Mouse (Mus musculus) embryonic facial prominence, embryonic 15.5 days (tissue): ENCODE measurements at regions not wholly inside any gene's neighbourhood (a gene's known extent, or its start where the extent isn't known, plus 50 kb on each side); places are given as distances from the start of the nearest gene placed in this dataset.

ENCODE experiments used
- ATAC-seq: fragments of 200-750 bp; cut with Nextera tagmentation; 2 replicates; pipeline ENCODE4 v1.8.0; 2017; ENCODE audit warnings: low read depth, moderate TSS enrichment; ENCODE audit not compliant: insufficient number of reproducible peaks, low FRiP score, low TSS enrichment
- H3K27ac ChIP-seq: fragments of 300-500 bp; sonication (generic); replicated peaks from 2 replicates; pipeline ENCODE4 v1.5.1; 2015; ENCODE audit warnings: mild to moderate bottlenecking, inconsistent platforms
- H3K27me3 ChIP-seq: fragments of 300-500 bp; sonication (generic); 2 replicates; pipeline ENCODE4 v1.6.1; 2015; ENCODE audit warnings: inconsistent platforms
- H3K36me3 ChIP-seq: fragments of 300-500 bp; sonication (generic); 2 replicates; pipeline ENCODE4 v1.6.1; 2015; ENCODE audit warnings: mild to moderate bottlenecking, inconsistent platforms
- H3K4me1 ChIP-seq: fragments of 300-500 bp; sonication (generic); 2 replicates; pipeline ENCODE4 v1.6.1; 2015; ENCODE audit warnings: inconsistent platforms
- H3K4me2 ChIP-seq: fragments of 300-500 bp; sonication (generic); replicated peaks from 2 replicates; pipeline ENCODE4 v1.6.1; 2015; ENCODE audit warnings: mild to moderate bottlenecking, inconsistent platforms
- H3K4me3 ChIP-seq: fragments of 300-500 bp; sonication (generic); replicated peaks from 2 replicates; pipeline ENCODE4 v1.5.1; 2015; ENCODE audit warnings: mild to moderate bottlenecking, inconsistent platforms
- H3K9ac ChIP-seq: fragments of 300-500 bp; sonication (generic); 2 replicates; pipeline ENCODE4 v1.6.1; 2015; ENCODE audit warnings: inconsistent platforms
- H3K9me3 ChIP-seq: fragments of 300-500 bp; sonication (generic); replicated peaks from 2 replicates; pipeline ENCODE4 v1.6.1; 2016; ENCODE audit warnings: inconsistent platforms
- WGBS: fragments of 180-500 bp; shearing (Covaris S2); methylation state at CpG from one replicate; pipeline ENCODE4 v1.1.7; 2015; 5-methylcytosine and 5-hydroxymethylcytosine counted together

GRCm38 (mm10) chr11:8224366-8224765, 440.0 kb downstream of the Tns3 start:
- Histone ChIP-seq H3K27me3 (no peaks in the 10 kb centered on the region), H3K9me3 (no peaks in the 10 kb centered on the region), H3K9ac (no peak overlapping the region), H3K4me2 (no peak overlapping the region), H3K36me3 (no peaks in the 10 kb centered on the region), H3K27ac (no peak overlapping the region), H3K4me1 (peaks cover 22% of the 10 kb centered on the region; the same call in 1 of the 2 replicates), H3K4me3 (no peak overlapping the region)
- 88% methylated on average over 1 of the region's 1 CpGs for WGBS
- ATAC-seq: no peak

- no peak overlapping the region for H3K4me3 ChIP-seq
- ATAC-seq: no peak
- no peak overlapping the region for H3K9ac ChIP-seq
- H3K4me2 ChIP-seq: no peak overlapping the region
- H3K27ac ChIP-seq: no peak overlapping the region
- no peaks in the 10 kb centered on the region for H3K9me3 ChIP-seq
- peaks cover 16% of the 10 kb centered on the region; the same call in 1 of the 2 replicates for H3K4me1 ChIP-seq
- no peaks in the 10 kb centered on the region for H3K27me3 ChIP-seq
- H3K36me3 ChIP-seq: no peaks in the 10 kb centered on the region
- WGBS: 39% methylated on average over 3 of the region's 3 CpGs
Observed at GRCm38 (mm10) chr11:8220618-8221017, 443.7 kb downstream of the Tns3 start.

GRCm38 (mm10) chr11:8219911-8220310, 444.4 kb downstream of the Tns3 start:
- Histone ChIP-seq H3K4me1 (peaks cover 18% of the 10 kb centered on the region; the same call in 1 of the 2 replicates), H3K36me3 (no peaks in the 10 kb centered on the region), H3K4me3 (no peak overlapping the region), H3K9me3 (no peaks in the 10 kb centered on the region), H3K27ac (no peak overlapping the region), H3K9ac (no peak overlapping the region), H3K4me2 (no peak overlapping the region), H3K27me3 (no peaks in the 10 kb centered on the region)
- WGBS: 71% methylated on average over 6 of the region's 6 CpGs
- no peak for ATAC-seq

GRCm38 (mm10) chr11:8215634-8216033, 448.7 kb downstream of the Tns3 start:
- no peaks in the 10 kb centered on the region for H3K36me3 ChIP-seq
- no peaks in the 10 kb centered on the region for H3K9me3 ChIP-seq
- 48% methylated on average over 7 of the region's 7 CpGs for WGBS
- no peak overlapping the region for H3K27ac ChIP-seq
- no peak overlapping the region for H3K4me3 ChIP-seq
- no peak overlapping the region for H3K4me2 ChIP-seq
- no peak for ATAC-seq
- H3K9ac ChIP-seq: no peak overlapping the region
- peaks cover 8% of the 10 kb centered on the region; the same call in 1 of the 2 replicates for H3K4me1 ChIP-seq
- H3K27me3 ChIP-seq: no peaks in the 10 kb centered on the region

GRCm38 (mm10) chr11:8214305-8214903, 449.9 kb downstream of the Tns3 start:
- no peak for ATAC-seq
- Histone ChIP-seq H3K9me3 (no peaks in the 10 kb centered on the region), H3K36me3 (no peaks in the 10 kb centered on the region), H3K4me2 (no peak overlapping the region), H3K9ac (no peak overlapping the region), H3K27ac (no peak overlapping the region), H3K4me1 (0 out of 2 replicates have a peak, but pooled peaks cover 3% of the 10 kb centered on the region), H3K4me3 (no peak overlapping the region), H3K27me3 (no peaks in the 10 kb centered on the region)
- 54% methylated on average over 2 of the region's 2 CpGs for WGBS

GRCm38 (mm10) chr11:8213130-8213529, 451.2 kb downstream of the Tns3 start:
- Histone ChIP-seq H3K27ac (no peak overlapping the region), H3K4me2 (no peak overlapping the region), H3K9me3 (no peaks in the 10 kb centered on the region), H3K4me1 (0 out of 2 replicates have a peak, but pooled peaks cover 3% of the 10 kb centered on the region), H3K9ac (no peak overlapping the region), H3K27me3 (no peaks in the 10 kb centered on the region), H3K36me3 (no peaks in the 10 kb centered on the region), H3K4me3 (no peak overlapping the region)
- no peak for ATAC-seq
- 88% methylated on average over 3 of the region's 3 CpGs for WGBS

GRCm38 (mm10) chr11:8212714-8213113, 451.6 kb downstream of the Tns3 start:
- no peak for ATAC-seq
- no peak overlapping the region for H3K27ac ChIP-seq
- no peaks in the 10 kb centered on the region for H3K9me3 ChIP-seq
- H3K36me3 ChIP-seq: no peaks in the 10 kb centered on the region
- no peak overlapping the region for H3K4me3 ChIP-seq
- no peaks in the 10 kb centered on the region for H3K27me3 ChIP-seq
- no peak overlapping the region for H3K9ac ChIP-seq
- H3K4me1 ChIP-seq: 0 out of 2 replicates have a peak, but pooled peaks cover 3% of the 10 kb centered on the region
- no peak overlapping the region for H3K4me2 ChIP-seq
- 86% methylated on average over 4 of the region's 4 CpGs for WGBS

- Histone ChIP-seq H3K27me3 (no peaks in the 10 kb centered on the region), H3K27ac (no peak overlapping the region), H3K4me3 (no peak overlapping the region), H3K9me3 (0 out of 2 replicates have a peak, but pooled peaks cover 5% of the 10 kb centered on the region), H3K36me3 (no peaks in the 10 kb centered on the region), H3K9ac (no peak overlapping the region), H3K4me1 (no peaks in the 10 kb centered on the region), H3K4me2 (no peak overlapping the region)
- 83% methylated on average over 2 of the region's 2 CpGs for WGBS
- ATAC-seq: no peak
Observed at GRCm38 (mm10) chr11:8209041-8209440, 455.3 kb downstream of the Tns3 start.

- ATAC-seq: no peak
- Histone ChIP-seq H3K27me3 (no peaks in the 10 kb centered on the region), H3K9me3 (no peaks in the 10 kb centered on the region), H3K4me2 (no peak overlapping the region), H3K9ac (no peak overlapping the region), H3K4me3 (no peak overlapping the region), H3K4me1 (no peaks in the 10 kb centered on the region), H3K36me3 (no peaks in the 10 kb centered on the region), H3K27ac (no peak overlapping the region)
- WGBS: 59% methylated on average over 8 of the region's 8 CpGs
Observed at GRCm38 (mm10) chr11:8199293-8199692, 465.0 kb downstream of the Tns3 start.
